Mouse (Mus musculus) regulatory T cell (primary cell): ENCODE results near the gene Spty2d1.
"Not testable (repeated sequence)": the region's sequence is repeated elsewhere in the genome, so short reads cannot be mapped to it uniquely, and the experiment has no call there.

Experiments
- in situ Hi-C: fragments of 300-600 bp; cut with MboI, MseI; formaldehyde crosslinking; loops from one replicate; pipeline ENCODE4 v1.15.1; 2025; ENCODE audit warnings: high pct_unique_total_duplicates

The Spty2d1 gene

DNA sequence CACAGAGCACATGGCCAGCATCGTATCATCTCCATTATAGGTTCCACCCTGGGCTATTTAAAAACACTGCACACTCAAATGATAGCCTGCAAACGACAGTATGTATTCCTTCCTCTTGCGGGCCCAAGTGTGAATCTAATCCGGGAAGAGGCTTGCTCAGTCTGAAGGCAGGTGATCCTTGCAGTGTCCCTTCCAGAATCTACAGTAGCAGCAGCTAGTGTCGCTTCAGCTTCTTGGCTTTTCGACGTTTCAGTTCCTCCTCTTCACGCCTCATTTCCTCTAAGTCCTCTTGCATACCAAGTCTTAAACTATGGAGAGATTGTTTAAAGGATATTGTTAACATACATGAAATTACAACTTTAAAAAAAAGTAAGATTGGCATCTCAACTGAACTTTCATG is 15.1 kb downstream of the Spty2d1 start:
- in situ Hi-C loops: no loop called here

DNA sequence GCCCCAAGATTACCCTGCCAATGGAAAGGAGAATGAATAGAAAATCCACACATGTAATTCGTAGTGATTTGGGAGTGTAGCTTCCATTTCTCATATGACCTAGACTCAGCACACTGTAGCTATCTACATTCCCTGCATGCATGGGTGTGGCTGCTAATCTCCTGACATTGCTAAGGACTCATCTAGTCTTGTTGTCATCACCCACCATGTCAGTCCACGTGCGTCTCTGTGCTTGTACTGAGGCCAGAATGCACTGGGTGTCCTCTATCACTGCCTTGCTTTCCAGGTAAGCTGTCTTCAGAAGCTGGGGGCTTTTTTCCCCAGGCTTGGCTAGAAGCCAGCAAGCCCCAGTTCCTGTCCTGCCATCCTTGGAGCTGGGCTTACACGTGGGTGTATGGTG is 18.8 kb downstream of the Spty2d1 start:
- in situ Hi-C loops: not testable (repeated sequence)

DNA sequence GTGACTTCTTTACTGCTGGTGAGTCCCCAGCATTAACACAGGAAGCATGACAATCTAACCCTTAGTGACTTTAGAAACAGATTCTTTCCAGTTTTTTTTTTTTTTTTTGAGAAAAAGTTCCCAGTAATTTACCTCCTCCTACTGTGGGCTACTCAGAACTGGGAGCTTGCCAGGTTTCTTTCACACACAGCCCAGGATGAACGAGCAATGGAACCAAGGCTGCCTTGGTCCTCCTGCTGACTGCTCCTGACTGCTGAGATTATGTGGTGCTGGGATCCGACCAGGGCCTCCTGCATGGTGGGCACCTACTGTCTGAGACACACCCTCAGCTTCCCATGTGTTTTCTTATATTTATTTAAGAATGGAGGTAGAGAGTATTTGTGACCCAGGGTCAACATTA is 21.1 kb downstream of the Spty2d1 start:
- in situ Hi-C loops: no loop called here

DNA sequence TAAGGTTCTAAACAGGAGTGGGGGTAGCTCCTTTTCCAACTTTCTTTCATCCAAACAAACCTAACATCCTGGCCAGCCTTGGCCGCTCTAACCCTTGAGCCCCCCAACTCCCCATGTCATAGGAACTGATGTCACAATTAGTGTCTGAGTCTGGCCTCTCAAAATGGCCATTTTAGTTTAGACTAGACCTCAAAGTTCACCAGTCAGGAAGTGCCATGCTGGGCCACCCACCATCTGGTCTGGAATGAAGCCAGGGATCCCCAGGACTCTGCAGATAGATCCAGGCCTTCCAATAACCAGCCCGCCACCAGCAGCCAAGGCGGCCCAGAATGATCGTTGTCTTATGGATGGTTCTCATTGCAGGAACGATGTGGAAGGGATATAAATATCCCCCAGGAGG is 21.6 kb downstream of the Spty2d1 start:
- in situ Hi-C loops: no loop called here

DNA sequence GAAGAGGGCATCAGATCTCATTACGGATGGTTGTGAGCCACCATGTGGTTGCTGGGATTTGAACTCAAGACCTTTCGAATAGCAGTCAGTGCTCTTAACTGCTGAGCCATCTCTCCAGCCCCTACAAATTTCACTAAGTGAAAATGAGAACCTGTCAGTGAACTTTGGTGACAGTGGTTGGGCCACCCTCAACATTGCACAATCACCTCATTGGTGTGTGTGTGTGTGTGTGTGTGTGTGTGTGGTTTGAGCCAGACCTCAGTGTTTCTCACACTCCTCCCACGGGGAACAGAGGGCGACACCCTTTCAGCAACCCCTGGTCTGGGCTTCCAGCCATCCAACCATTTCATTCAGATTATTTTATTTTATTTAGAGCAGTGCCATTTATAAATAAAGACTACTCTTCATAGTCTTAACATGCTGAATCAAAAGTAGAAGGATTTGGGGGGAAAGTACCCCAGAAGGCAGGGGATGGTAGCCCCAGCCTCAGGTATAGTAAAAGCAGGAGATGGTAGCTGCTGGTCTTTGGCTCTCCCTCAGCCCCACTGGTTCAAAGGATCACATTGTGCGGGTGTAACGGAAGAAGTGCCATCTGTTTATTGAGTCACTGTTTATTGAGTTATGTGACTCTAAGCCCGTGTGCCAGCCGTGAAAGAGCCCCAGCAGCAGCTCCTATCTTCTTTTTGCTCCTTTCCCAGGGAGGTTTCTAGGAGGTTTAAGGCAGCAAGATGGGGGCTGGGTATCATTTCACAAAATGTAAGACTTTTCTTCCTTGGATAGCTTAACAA is 22.3 kb downstream of the Spty2d1 start:
- in situ Hi-C loops: no loop called here

DNA sequence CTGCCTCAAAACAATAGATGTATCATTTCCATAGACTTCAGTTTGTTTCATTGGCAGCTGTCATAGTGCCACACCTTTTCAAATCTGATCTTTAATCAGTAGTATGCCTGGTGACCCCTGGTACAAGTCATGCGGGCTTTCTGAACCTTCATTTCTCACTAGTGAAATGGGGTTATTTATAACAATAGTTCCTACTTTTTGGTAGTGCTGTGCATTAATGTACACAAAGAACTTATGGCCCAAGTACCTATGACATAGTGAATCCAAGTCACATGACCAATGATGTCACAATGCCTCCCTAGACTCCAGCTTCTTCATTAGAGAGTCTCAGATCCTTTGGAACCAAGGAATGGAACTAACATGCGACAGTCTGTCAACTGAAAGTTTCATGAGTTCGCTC is 24.9 kb downstream of the Spty2d1 start, which contains the start of gene Gm9999:
Gene Gm9999, plus strand, starts transcription at position 301 of the 400 bp plus-strand sequence.
- in situ Hi-C loops: no loop called here

DNA sequence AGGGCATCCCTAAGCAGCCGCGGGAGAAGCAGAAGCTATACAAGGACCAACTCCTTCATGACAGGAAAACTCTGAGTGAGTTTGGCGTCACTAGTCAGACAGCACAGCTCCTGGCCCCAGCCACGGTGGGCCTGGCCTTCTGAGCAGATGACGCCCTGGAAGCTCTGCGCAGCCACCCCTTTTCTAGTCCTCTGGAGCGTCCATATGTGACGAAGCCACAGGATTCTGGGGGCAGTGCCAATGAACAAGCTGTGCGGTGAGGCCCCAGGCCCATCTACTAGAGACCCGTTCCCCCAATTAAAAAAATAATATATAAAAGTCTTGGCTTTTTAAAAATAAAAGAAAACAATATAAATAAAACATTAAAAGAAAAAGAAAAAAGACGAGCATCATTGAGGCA is 32.8 kb downstream of the Spty2d1 start:
- in situ Hi-C loops: no loop called here

DNA sequence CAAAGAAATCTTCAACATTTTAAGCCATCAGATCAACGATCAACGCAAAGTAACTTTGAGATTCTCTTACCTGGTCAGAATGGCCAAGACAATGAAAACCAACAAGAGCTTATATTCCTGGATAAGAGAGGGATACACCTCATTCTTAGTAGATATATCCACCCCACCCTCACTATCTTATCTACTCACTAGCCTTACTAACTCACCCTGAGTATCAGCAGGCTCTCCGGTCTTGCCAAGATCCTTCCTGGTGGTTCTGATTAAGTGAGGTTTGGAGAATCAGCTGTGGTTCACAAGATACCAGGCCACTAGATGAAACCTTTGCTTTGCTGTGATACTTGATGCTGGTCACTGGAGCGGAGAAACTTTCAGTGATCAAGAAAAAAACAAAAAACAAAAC is 33.6 kb downstream of the Spty2d1 start:
- in situ Hi-C loops: no loop called here

DNA sequence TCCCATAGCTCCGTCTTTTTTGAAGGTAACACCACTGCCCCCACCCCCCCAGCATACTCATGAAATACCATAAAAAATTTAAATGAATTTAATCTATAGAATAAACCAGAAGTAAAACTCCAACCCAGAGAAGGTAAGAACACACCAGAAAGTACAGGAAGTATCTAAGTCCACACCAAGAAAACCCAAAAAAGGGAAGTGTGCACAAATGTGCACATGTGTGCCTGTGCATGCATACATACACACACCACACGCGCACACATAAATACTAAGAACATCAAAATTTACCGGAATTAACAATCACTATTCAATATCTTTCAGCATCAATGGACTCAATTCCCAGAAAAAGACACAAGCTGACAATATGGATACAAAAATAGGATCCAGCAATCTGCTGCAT is 38.3 kb downstream of the Spty2d1 start:
- in situ Hi-C loops: loop anchor here (5.0 kb wide), 1 partner anchor 182 kb away; no protein-coding TSS in a partner anchor

DNA sequence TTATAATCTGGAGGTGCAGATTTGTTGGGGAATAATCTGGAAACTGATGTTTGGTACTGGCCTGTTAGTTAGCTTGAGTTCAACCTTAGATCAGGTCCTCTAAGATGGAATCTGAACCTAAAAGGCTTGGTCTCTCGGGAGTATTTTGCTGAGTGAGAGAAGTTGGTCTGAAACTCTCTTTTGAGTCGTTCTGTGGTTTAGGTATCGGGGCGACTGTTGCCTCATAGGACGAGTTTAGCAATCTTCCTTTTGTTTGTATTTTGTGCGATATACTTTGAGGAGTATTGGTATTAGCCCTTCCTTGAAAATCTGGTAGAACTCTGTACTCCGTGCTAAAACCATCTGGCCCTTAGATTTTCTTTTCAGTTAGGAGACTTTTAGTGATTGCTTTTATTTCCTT is 44.1 kb downstream of the Spty2d1 start:
- in situ Hi-C loops: loop anchor here (5.0 kb wide), 1 partner anchor 58 kb away; no protein-coding TSS in a partner anchor

DNA sequence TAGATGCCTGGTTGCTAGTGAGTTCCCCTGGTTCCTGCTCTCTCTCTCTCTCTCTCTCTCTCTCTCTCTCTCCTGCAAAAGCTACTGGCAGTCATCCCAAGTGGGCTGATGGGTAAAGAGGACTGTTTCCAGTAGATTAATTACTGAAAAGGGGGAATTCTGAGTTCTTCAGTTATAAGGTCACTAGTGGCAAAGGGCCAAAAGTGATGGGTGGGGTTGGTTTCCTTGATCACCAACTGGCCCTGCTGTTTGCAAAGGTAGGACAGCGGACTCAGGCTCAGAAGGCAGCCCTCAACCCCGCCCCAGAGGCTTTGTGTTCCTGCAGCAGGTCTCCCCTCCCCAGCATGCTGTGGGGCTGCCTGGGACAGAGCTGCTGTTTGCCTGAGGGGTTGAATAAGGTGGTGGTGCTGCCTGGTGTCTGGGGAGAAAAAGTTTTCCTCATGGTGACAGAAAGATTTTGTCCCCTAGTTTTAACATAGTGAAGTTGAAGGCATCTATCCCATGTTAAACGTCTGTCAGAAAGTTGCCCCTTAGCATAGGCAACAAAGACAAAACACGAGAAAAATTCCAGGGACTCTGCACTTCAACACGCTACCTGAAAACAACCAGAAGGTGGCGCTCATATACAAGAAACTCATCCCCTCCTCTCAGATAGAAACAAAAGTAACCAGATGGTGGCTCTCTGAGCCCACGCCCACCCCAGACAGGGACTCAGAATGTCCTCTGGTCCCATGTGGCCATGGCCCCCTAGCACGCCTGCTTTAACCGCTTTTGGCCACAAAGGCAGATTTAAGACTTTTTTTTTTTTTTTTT is 45.2 kb downstream of the Spty2d1 start:
- in situ Hi-C loops: loop anchor here (5.0 kb wide), 1 partner anchor 59 kb away; no protein-coding TSS in a partner anchor

DNA sequence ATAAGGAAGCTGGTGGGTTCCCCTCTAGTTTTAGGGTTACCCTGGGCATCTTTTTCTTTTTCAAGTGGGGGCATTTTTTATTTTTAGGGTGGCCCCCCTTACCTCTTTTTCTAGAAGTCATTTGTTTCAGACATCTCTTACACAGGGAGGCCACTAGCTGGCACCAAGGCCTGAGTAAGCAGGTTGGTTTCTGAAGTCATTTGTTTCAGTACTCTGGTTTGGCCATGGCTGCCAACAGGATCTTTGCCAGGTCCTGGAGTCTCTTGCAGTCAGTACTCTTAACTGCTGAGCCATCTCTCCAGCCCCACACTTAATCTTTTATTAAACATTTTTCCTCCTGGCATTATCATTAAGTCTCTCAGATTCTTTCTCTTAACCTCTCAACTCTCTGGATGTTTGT is 46.1 kb downstream of the Spty2d1 start:
- in situ Hi-C loops: loop anchor here (5.0 kb wide), 1 partner anchor 60 kb away; no protein-coding TSS in a partner anchor

DNA sequence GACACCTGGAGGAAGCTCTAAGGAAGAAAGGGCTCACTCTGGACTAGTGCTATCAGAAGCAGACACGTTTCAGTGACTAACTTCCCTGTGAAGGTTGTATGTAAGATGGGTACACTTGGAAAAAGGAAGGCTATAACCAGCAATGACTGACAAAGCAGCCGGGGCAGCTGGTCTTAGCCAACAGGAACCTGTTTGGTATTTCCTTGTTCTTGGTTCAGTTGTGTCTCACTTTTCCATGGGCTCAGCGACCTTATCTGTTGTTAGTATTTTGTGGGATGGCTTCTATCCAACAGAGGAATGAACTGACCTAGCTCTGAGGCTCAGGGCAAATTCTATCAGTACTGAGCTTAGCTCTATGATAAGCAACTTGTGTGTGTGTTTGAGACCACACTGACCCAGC is 47.2 kb downstream of the Spty2d1 start:
- in situ Hi-C loops: loop anchor here (5.0 kb wide), 1 partner anchor 61 kb away; no protein-coding TSS in a partner anchor

DNA sequence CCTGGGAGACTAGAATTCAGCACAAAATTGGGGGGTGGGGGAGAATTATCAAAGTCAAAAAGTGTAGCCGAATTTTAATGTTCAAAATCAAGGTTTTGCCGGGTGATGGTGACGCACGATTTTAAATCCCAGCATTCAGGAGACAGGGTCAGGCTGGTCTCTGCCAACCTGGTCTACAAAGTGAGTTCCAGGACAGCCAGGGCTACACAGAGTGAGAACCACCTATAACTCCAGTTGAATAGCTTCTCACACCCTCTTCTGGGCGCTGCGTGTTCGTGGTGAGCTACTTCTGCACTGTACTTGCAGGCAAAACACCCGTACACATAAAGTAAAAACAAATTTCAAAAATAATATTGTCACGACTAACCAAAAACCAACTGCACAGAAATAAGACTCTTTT is 49.4 kb downstream of the Spty2d1 start:
- in situ Hi-C loops: no loop called here

DNA sequence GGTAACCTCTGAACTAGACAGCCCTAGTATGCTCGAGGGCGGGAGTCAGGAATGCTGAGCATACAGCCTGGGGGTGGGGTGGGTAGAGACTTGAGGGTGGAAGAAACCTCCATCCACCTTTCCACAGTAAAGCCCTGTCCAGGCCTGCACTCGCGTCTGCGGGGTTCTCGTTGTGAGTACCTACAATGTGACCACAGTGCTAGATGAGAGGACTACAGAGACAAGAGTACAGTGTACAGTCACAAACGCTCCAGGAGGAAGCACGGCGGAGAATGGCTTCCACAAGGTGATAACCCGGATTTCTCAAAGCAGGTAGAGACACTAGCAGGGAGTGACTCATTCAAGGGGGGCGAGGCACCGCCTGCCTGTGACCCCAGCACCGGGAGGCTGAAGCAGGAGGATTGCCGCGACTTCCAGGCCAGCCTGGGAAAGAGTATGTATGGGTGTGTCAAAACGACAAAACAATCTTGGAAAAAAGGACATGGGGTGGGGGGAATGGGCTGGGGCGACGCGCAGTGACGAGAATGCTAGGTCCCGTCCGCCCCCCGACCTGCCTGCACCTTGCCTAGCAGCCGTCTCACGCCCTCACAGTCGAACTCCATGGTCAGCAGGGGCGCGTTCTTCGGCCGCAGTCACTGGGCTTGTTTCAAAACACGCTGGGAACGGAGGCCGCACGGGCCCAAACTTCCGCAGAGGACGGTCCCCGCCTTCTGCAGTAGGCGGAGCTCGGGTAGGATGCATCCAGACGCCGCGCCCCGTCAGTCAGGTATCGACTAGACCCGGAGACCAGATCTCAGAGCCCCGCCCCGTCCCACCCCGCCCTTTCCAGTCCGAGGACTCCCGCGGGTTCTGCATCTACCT is 50.1 kb downstream of the Spty2d1 start, which contains the start of gene Uevld:
Gene Uevld, minus strand, starts transcription at position 697 of the 861 bp plus-strand sequence.
- in situ Hi-C loops: no loop called here
